Mouse (Mus musculus) limb, embryonic 11.5 days (tissue): ENCODE measurements around the gene Ccdc34. TPM values are rescaled to one million over a fixed set of nuclear protein-coding genes. Genes with fewer than 3 reads are reported as not detected.
A peak's percentile ranks its signal among the peaks of the same experiment; 100 is the strongest.

Experiments used
- ATAC-seq: fragments of 200-750 bp; cut with Nextera tagmentation; 2 replicates; pipeline ENCODE4 v1.8.0; 2017; ENCODE audit warnings: low read depth; ENCODE audit not compliant: insufficient number of reproducible peaks, low FRiP score, low TSS enrichment
- DNase-seq: peaks from one replicate; pipeline ENCODE4 v3.0.0-alpha.2; 2015; ENCODE audit warnings: low spot score
- H3K27ac ChIP-seq: fragments of 300-500 bp; sonication (generic); replicated peaks from 2 replicates; pipeline ENCODE4 v1.5.1; 2014; ENCODE audit warnings: low read depth, mild to moderate bottlenecking, low read length
- H3K27me3 ChIP-seq: fragments of 300-500 bp; sonication (generic); 2 replicates; pipeline ENCODE4 v1.6.1; 2014; ENCODE audit warnings: mild to moderate bottlenecking, low read length, mixed read lengths; ENCODE audit not compliant: control insufficient read depth, insufficient read depth
- H3K36me3 ChIP-seq: fragments of 300-500 bp; sonication (generic); 2 replicates; pipeline ENCODE4 v1.6.1; 2014; ENCODE audit warnings: mild to moderate bottlenecking, low read length, moderate library complexity, mixed read lengths; ENCODE audit not compliant: control insufficient read depth, insufficient read depth
- H3K4me1 ChIP-seq: fragments of 300-500 bp; sonication (generic); 2 replicates; pipeline ENCODE4 v1.6.1; 2014; ENCODE audit warnings: low read length, mixed read lengths; ENCODE audit not compliant: control insufficient read depth, insufficient read depth
- H3K4me2 ChIP-seq: fragments of 300-500 bp; sonication (generic); 2 replicates; pipeline ENCODE4 v1.6.1; 2014; ENCODE audit warnings: low read depth, mild to moderate bottlenecking, moderate library complexity; ENCODE audit not compliant: severe bottlenecking
- H3K4me3 ChIP-seq: fragments of 300-500 bp; sonication (generic); 2 replicates; pipeline ENCODE4 v1.5.1; 2014; ENCODE audit warnings: low read depth, low read length
- H3K9ac ChIP-seq: fragments of 300-500 bp; sonication (generic); 2 replicates; pipeline ENCODE4 v1.6.1; 2014; ENCODE audit warnings: mild to moderate bottlenecking, low read length
- H3K9me3 ChIP-seq: fragments of 300-500 bp; sonication (generic); 2 replicates; pipeline ENCODE4 v1.6.1; 2016; ENCODE audit warnings: low read length; ENCODE audit not compliant: control insufficient read depth
- WGBS: fragments of 180-500 bp; shearing (Covaris S2); extraction: QIAGEN DNeasy Blood & Tissue Kit; methylation state at CpG from one replicate; pipeline ENCODE4 v1.1.7; 2014; 5-methylcytosine and 5-hydroxymethylcytosine counted together
- polyA plus RNA-seq: library from polyadenylated mRNA; unstranded; fragments of >200 nt; fragmentation: Nextera tagmentation; extraction: Ambion mirVana; gene quantifications from 2 replicates; pipeline ENCODE4 v1.2.1, GENCODE M21; 2014

The Ccdc34 gene
- polyA plus RNA-seq, 1 experiment from 2014 or later, result 68.8 TPM

DNA sequence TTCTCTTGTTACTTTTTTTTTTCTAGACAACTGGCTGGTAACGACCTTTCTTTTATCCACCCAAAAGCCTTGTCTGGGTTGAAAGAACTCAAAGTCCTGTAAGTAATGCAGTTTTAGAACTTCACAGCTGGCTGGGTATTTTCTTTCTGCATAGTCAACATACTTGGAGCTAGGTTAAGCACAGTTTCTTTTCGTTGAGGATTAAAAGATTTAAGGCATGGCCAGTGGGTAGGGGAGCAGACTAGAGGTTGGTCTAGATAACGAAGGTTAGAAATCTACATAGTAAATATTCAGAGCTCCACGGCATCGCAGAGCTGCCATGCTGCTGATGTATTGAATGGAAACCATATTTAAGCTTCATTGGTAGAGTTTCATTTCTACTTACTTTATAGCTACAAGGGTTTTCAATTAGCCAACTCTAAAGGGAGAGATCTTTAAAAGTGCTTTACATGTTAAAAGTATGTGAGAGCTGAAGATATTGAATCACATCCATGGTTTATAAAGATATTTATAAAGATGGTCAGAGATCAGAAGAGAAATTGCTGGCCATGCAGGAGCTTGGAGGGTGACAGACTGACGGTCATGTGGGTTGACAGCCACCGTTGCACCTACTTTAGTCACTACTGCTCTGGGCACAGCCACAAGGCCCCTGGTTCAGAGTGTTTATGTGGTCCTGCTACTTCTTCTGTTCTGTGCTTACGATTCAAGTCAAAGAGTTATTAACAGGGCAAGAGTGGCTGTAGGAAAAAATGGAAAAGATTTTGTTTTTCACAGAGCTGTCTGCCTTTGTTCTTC is 27.7 kb upstream of the Ccdc34 start:
- Histone ChIP-seq H3K27me3 (no peaks in the 10 kb centered on the region), H3K36me3 (no peaks in the 10 kb centered on the region), H3K9ac (no peak overlapping the region), H3K27ac (no peak overlapping the region), H3K4me1 (peaks cover 34% of the 10 kb centered on the region), H3K9me3 (no peaks in the 10 kb centered on the region), H3K4me3 (no peak overlapping the region), H3K4me2 (no peak overlapping the region)
- DNase-seq, result no peak
- WGBS, result 38% methylated on average over 8 of the region's 8 CpGs
- ATAC-seq, result peak; percentile 37; the same call in 1 of the 2 replicates

DNA sequence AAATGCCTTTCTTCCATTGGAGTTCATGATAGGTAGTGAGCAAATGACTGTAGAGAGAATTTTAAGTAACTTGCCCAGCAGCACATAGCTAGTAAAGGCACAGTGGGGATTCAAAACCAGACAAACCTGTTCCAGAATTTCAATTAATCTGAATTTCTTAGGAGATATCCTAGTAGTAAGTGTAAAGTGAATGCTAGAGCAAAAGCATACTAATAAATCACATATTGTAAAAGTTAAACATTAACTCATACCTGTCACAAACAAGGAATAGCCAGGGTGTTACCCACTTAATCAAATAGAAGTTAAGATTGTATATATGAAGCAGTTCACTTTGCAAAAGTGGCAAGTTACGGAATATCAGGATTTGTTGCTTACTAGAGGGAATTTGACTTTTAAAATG is 25.9 kb upstream of the Ccdc34 start:
- Histone ChIP-seq H3K36me3 (no peaks in the 10 kb centered on the region), H3K9me3 (no peaks in the 10 kb centered on the region), H3K4me1 (peaks cover 31% of the 10 kb centered on the region), H3K9ac (no peak overlapping the region), H3K4me3 (no peak overlapping the region), H3K27ac (no peak overlapping the region), H3K27me3 (no peaks in the 10 kb centered on the region), H3K4me2 (no peak overlapping the region)
- 54% methylated on average over 1 of the region's 1 CpGs for WGBS
- DNase-seq (no peak), ATAC-seq (no peak)

DNA sequence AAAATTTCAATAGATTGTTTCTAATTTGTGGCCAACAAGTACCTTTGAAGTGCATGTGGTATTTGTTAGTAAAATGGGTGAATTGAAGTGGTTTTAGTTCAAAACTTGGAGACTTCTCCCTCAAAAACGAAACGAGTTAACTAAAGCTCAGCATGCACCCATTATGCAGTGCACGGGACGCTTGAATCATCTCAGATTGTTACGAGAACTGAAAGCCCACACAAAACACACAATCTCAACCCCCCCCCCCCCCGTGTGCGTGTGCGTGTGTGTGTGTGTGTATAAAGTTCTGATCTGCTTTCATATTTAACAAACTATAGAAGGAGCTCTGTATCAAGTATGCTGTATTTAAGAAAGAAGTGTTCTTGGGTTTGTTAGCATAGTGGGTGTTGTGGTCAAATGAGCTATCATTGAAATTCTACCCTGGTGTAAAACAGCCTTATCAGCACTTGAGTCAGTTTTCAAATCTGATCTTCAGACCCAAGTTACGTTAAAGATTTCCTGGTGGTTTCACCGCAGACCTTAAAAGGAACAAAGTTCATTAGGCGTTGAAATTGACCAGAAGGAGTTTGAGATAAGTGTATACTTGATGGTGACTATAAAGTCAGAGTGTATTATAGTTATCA is 25.1 kb upstream of the Ccdc34 start:
- DNase-seq (no peak), ATAC-seq (no peak)
- Histone ChIP-seq H3K4me1 (peaks cover 31% of the 10 kb centered on the region), H3K4me3 (no peak overlapping the region), H3K27ac (no peak overlapping the region), H3K9ac (no peak overlapping the region), H3K9me3 (no peaks in the 10 kb centered on the region), H3K4me2 (no peak overlapping the region), H3K36me3 (no peaks in the 10 kb centered on the region), H3K27me3 (no peaks in the 10 kb centered on the region)
- 31% methylated on average over 11 of the region's 11 CpGs for WGBS

DNA sequence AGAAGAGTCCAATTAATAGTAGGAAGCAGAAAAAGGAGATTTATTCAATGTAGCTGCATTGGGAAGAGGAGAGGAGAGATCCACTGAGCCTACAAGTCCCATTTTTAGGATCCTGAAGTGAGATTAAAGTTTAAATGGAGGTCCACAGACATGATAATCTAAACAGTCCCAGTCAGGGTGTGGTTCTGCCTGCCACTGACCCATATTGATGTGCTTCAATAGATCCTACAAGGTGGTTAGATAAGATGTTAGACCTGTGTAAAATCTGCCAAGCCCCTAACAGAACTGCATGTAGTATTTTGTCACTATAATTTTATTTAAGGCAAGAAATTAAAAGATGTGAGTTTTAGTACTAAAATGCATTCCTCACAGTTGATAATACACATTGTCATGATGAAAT is 24.2 kb upstream of the Ccdc34 start:
- ATAC-seq, result no peak
- H3K27ac ChIP-seq, result no peak overlapping the region
- H3K36me3 ChIP-seq, result no peaks in the 10 kb centered on the region
- H3K4me1 ChIP-seq, result peaks cover 24% of the 10 kb centered on the region
- H3K4me2 ChIP-seq, result no peak overlapping the region
- no peak for DNase-seq
- H3K4me3 ChIP-seq, result no peak overlapping the region
- no peaks in the 10 kb centered on the region for H3K9me3 ChIP-seq
- no peaks in the 10 kb centered on the region for H3K27me3 ChIP-seq
- no peak overlapping the region for H3K9ac ChIP-seq

DNA sequence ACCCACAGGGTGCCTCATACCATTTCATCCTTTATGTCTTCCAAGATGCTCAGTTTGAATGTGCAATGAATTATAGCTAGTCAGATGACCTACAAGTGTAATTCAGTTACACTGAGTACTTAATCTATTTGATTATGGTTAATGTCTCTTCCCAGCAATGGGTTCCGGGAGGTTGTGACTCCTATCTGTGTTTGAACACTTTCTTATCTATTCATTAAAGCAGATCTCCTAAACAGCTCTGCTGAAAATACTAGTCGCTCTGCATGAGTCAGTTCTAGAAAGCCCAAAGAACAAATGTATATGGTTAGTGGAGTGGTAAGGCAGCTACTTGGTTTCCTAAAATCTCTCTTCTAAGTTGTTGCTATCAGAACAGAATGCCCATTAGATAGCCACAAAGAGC is 22.6 kb upstream of the Ccdc34 start:
- Histone ChIP-seq H3K9ac (no peak overlapping the region), H3K4me2 (no peak overlapping the region), H3K27ac (no peak overlapping the region), H3K9me3 (no peaks in the 10 kb centered on the region), H3K4me3 (no peak overlapping the region), H3K4me1 (peaks cover 16% of the 10 kb centered on the region), H3K36me3 (0 out of 2 replicates have a peak, but pooled peaks cover 3% of the 10 kb centered on the region), H3K27me3 (no peaks in the 10 kb centered on the region)
- 76% methylated on average over 2 of the region's 2 CpGs for WGBS
- no peak for ATAC-seq
- DNase-seq, result no peak

DNA sequence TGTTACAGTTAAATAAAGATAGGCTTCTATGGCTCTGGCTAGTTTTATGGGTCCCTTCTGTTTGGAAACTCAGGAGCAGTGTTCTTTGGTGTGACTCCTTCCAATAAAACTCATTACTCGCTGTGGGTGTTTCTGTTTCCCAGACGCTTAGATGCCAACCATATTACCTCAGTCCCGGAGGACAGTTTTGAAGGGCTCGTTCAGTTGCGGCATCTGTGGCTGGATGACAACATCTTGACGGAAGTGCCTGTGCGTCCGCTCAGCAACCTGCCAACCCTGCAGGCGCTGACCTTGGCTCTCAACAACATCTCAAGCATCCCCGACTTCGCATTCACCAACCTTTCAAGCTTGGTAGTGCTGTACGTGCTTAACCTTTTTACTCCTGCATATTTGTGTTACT is 21.2 kb upstream of the Ccdc34 start:
- no peak overlapping the region for H3K27ac ChIP-seq
- no peak overlapping the region for H3K4me3 ChIP-seq
- DNase-seq (no peak), ATAC-seq (0 out of 2 replicates have a peak, but pooled peaks have one; percentile 51)
- H3K4me2 ChIP-seq, result no peak overlapping the region
- H3K4me1 ChIP-seq, result 0 out of 2 replicates have a peak, but pooled peaks cover 7% of the 10 kb centered on the region
- no peaks in the 10 kb centered on the region for H3K9me3 ChIP-seq
- 25% methylated on average over 12 of the region's 12 CpGs for WGBS
- 0 out of 2 replicates have a peak, but pooled peaks cover 3% of the 10 kb centered on the region for H3K36me3 ChIP-seq
- no peaks in the 10 kb centered on the region for H3K27me3 ChIP-seq
- H3K9ac ChIP-seq, result no peak overlapping the region

DNA sequence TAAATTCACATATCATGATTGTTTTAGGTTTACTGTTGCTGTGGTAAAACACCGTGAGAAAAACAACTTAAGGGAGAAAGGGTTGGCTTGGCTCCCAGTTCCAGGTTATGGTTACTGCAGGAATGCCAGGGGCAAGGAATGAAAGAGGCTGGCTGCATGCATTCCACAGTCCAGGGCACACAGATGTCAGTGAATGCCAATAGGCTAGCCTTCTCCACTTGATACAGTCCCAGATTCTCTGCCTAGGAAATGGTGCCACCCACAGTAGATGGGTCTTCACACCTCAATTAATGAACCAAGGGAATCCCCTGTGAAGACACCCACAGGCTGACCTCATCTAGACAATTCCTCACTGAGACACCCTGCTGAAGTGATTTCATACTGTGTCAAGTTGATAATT is 12.9 kb upstream of the Ccdc34 start:
- Histone ChIP-seq H3K9me3 (no peaks in the 10 kb centered on the region), H3K36me3 (peaks cover 8% of the 10 kb centered on the region), H3K4me3 (no peak overlapping the region), H3K9ac (no peak overlapping the region), H3K27me3 (no peaks in the 10 kb centered on the region), H3K27ac (no peak overlapping the region), H3K4me2 (no peak overlapping the region), H3K4me1 (no peaks in the 10 kb centered on the region)
- WGBS, result 89% methylated on average over 1 of the region's 1 CpGs
- ATAC-seq, result no peak
- DNase-seq, result no peak

DNA sequence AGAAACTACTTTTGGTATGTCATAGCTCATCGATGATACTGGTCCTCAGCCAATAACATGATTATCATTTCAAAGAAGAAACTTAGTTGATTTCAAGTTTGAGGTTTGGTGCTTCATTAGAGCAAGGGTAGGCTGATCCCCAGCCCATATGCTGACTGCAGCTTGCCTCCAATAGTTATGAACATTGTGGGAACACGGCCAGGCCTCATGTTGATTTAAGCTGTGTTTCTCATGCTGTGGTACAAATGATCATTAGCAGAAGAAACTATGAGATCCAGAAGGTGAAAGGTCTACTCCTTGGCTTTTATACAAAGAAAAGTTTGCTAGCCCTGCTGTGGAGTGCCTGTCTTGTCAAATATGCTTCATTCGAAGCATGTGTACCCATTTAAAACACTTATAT is 12.5 kb upstream of the Ccdc34 start:
- Histone ChIP-seq H3K36me3 (peaks cover 8% of the 10 kb centered on the region), H3K27ac (no peak overlapping the region), H3K4me3 (no peak overlapping the region), H3K27me3 (no peaks in the 10 kb centered on the region), H3K4me2 (no peak overlapping the region), H3K9me3 (no peaks in the 10 kb centered on the region), H3K4me1 (no peaks in the 10 kb centered on the region), H3K9ac (no peak overlapping the region)
- DNase-seq, result no peak
- ATAC-seq, result no peak
- 89% methylated on average over 3 of the region's 3 CpGs for WGBS
